Mouse (Mus musculus) liver, adult 2 months (tissue): Measurements from ENCODE around the gene Plekho1.

ENCODE experiments used
- CTCF ChIP-seq: fragments of 200-500 bp; IDR thresholded peaks from 2 replicates; pipeline ENCODE4 v1.5.1; 2011; ENCODE audit warnings: low read depth, low read length, control low read depth
- POLR2A ChIP-seq: fragments of 200-500 bp; IDR thresholded peaks from 2 replicates; pipeline ENCODE4 v1.6.1; 2011; ENCODE audit warnings: low read length, control low read depth; ENCODE audit not compliant: insufficient read depth; ENCODE audit errors: extremely low read depth

- TF ChIP-seq CTCF, result no peak
- TF ChIP-seq POLR2A, result no peak
Measured at GRCm38 (mm10) chr3:95963230-95963629, 32.6 kb downstream of the Plekho1 start.
